Mouse (Mus musculus) subcutaneous adipose tissue, adult 2 months (tissue): Measurements from ENCODE around the gene Mlst8. TPM values are rescaled to one million over a fixed set of nuclear protein-coding genes. Genes with fewer than 3 reads are reported as not detected.

Experiments used
- polyA plus RNA-seq: library from polyadenylated mRNA; depleted of rRNA; stranded (reverse); fragments of >200 nt; gene quantifications from 2 replicates; pipeline ENCODE4 v1.2.3, GENCODE M21; 2012; ENCODE audit warnings: low replicate concordance; rRNA removed

The Mlst8 gene
- polyA plus RNA-seq = 38.1 and 67.3 TPM in 2 replicates

GRCm38 (mm10) chr17:24478663-24479380, at the start of gene Mlst8:
Gene Mlst8 (minus strand): TSS chr17:24479078.

GRCm38 (mm10) chr17:24527723-24528559, 49.1 kb upstream of the Mlst8 start, which contains the start of gene Traf7:
Gene Traf7 (minus strand): TSS chr17:24527938.

GRCm38 (mm10) chr17:24488186-24488661, 9.3 kb upstream of the Mlst8 start, which contains the start of gene Caskin1:
Gene Caskin1 (plus strand): TSS chr17:24488601.

GRCm38 (mm10) chr17:24473612-24474275, 5.1 kb downstream of the Mlst8 start, which contains the start of gene Bricd5:
Gene Bricd5 (plus strand): TSS chr17:24473884.

GRCm38 (mm10) chr17:24469910-24470602, 8.8 kb downstream of the Mlst8 start, which contains the start of the genes E4f1 and Pgp:
Gene E4f1 (minus strand): TSS chr17:24470313.
Gene Pgp (plus strand): TSS chr17:24470392.

GRCm38 (mm10) chr17:24442632-24443155, 36.2 kb downstream of the Mlst8 start, which contains the start of gene Dnase1l2:
Gene Dnase1l2 (minus strand): TSS chr17:24443105.

GRCm38 (mm10) chr17:24426471-24427169, 52.3 kb downstream of the Mlst8 start, which contains the start of gene Eci1:
Gene Eci1 (plus strand): TSS chr17:24426641.

Other genes with a start within 250 kb of the Mlst8 start
- gene Ccnf, start 227.6 kb downstream of the Mlst8 start, polyA plus RNA-seq = 1.4 and 8.8 TPM in 2 replicates
- 0.05 TPM in 1 of 2 replicates, not detected in the other for gene Abca17, start 128.0 kb downstream of the Mlst8 start, polyA plus RNA-seq
- 39.5 and 58.9 TPM in 2 replicates for gene Abca3, start 127.1 kb downstream of the Mlst8 start, polyA plus RNA-seq
- 66.9 and 162 TPM in 2 replicates for gene Rnps1, start 64.5 kb downstream of the Mlst8 start, polyA plus RNA-seq
- gene Eci1, start 52.4 kb downstream of the Mlst8 start, polyA plus RNA-seq = 161 and 217 TPM in 2 replicates
- 6.2 and 11.7 TPM in 2 replicates for gene Dnase1l2, start 36.0 kb downstream of the Mlst8 start, polyA plus RNA-seq
- gene E4f1, start 8.8 kb downstream of the Mlst8 start, polyA plus RNA-seq = 74.7 and 92.1 TPM in 2 replicates
- gene Pgp, start 8.7 kb downstream of the Mlst8 start, polyA plus RNA-seq = 39.2 and 51.2 TPM in 2 replicates
- 0.13 and 0.39 TPM in 2 replicates for gene Bricd5, start 5.2 kb downstream of the Mlst8 start, polyA plus RNA-seq
- gene Caskin1, start 9.5 kb upstream of the Mlst8 start, polyA plus RNA-seq = 0.37 and 3.5 TPM in 2 replicates
- 182 and 282 TPM in 2 replicates for gene Traf7, start 48.9 kb upstream of the Mlst8 start, polyA plus RNA-seq
- 0.34 and 0.81 TPM in 2 replicates for gene Rab26, start 55.1 kb upstream of the Mlst8 start, polyA plus RNA-seq
- 82.6 and 139 TPM in 2 replicates for gene Pkd1, start 70.8 kb upstream of the Mlst8 start, polyA plus RNA-seq
- gene Tsc2, start 153.6 kb upstream of the Mlst8 start, polyA plus RNA-seq = 180 and 186 TPM in 2 replicates
- gene Nthl1, start 153.6 kb upstream of the Mlst8 start, polyA plus RNA-seq = 21.7 and 22.7 TPM in 2 replicates
- gene Slc9a3r2, start 171.2 kb upstream of the Mlst8 start, polyA plus RNA-seq = 159 and 182 TPM in 2 replicates
- gene Npw, start 179.4 kb upstream of the Mlst8 start, polyA plus RNA-seq = 0.75 and 0.93 TPM in 2 replicates
- gene Zfp598, start 190.6 kb upstream of the Mlst8 start, polyA plus RNA-seq = 59.9 and 96.8 TPM in 2 replicates
- gene Syngr3, start 210.9 kb upstream of the Mlst8 start, polyA plus RNA-seq = 0.24 and 0.55 TPM in 2 replicates
- gene Gfer, start 217.1 kb upstream of the Mlst8 start, polyA plus RNA-seq = 32.2 and 33.0 TPM in 2 replicates
- gene Noxo1, start 217.2 kb upstream of the Mlst8 start, polyA plus RNA-seq = 7.8 and 11.2 TPM in 2 replicates
- 62.3 and 93.0 TPM in 2 replicates for gene Tbl3, start 228.6 kb upstream of the Mlst8 start, polyA plus RNA-seq
- 0.13 and 0.19 TPM in 2 replicates for gene Rnf151, start 239.0 kb upstream of the Mlst8 start, polyA plus RNA-seq
- gene Rps2, start 239.0 kb upstream of the Mlst8 start, polyA plus RNA-seq = 1,499 and 4,382 TPM in 2 replicates
- gene Ndufb10, start 245.4 kb upstream of the Mlst8 start, polyA plus RNA-seq = 368 and 449 TPM in 2 replicates
- gene Rpl3l, start 248.7 kb upstream of the Mlst8 start, polyA plus RNA-seq = 0.15 and 0.24 TPM in 2 replicates